Mouse (Mus musculus) ovary, postnatal 14 days (tissue): Measurements from ENCODE around the gene Gm42957.
A peak's percentile ranks its signal among the peaks of the same experiment; 100 is the strongest.
"Not testable (repeated sequence)": the region's sequence is repeated elsewhere in the genome, so short reads cannot be mapped to it uniquely, and the experiment has no call there.

Experiments
- DNase-seq: peaks from one replicate; pipeline ENCODE4 v3.0.0; 2022; ENCODE audit warnings: low spot score

Gene Gm42957

GRCm38 (mm10) chr3:96634928-96635879, at the start of gene Gm42957, which contains the start of gene Pex11b:
Gm42957 (plus strand) TSS chr3:96635474.
Pex11b (plus strand) TSS chr3:96635376.
- peak; percentile 83 for DNase-seq

- no peak for DNase-seq
Measured at GRCm38 (mm10) chr3:96590657-96591056, 44.6 kb upstream of the Gm42957 start.

- DNase-seq = no peak
Measured at GRCm38 (mm10) chr3:96593374-96593773, 41.9 kb upstream of the Gm42957 start.

- DNase-seq = peak; percentile 89
Measured at GRCm38 (mm10) chr3:96593790-96594560, 41.3 kb upstream of the Gm42957 start, which contains the start of gene Polr3gl. Polr3gl (minus strand) TSS chr3:96594181.

- no peak for DNase-seq
Measured at GRCm38 (mm10) chr3:96594851-96595250, 40.4 kb upstream of the Gm42957 start.

GRCm38 (mm10) chr3:96595661-96596060, 39.6 kb upstream of the Gm42957 start:
- DNase-seq = no peak

- no peak for DNase-seq
Measured at GRCm38 (mm10) chr3:96596228-96596707, 39.0 kb upstream of the Gm42957 start, which contains the start of gene Ankrd34a. Ankrd34a (plus strand) TSS chr3:96596636.

GRCm38 (mm10) chr3:96596855-96597254, 38.4 kb upstream of the Gm42957 start:
- DNase-seq = no peak

GRCm38 (mm10) chr3:96597435-96597891, 37.8 kb upstream of the Gm42957 start:
- DNase-seq = no peak

- no peak for DNase-seq
Measured at GRCm38 (mm10) chr3:96598156-96599068, 36.9 kb upstream of the Gm42957 start.

- no peak for DNase-seq
Measured at GRCm38 (mm10) chr3:96599069-96599393, 36.2 kb upstream of the Gm42957 start.

GRCm38 (mm10) chr3:96599411-96599810, 35.9 kb upstream of the Gm42957 start:
- no peak for DNase-seq

GRCm38 (mm10) chr3:96600639-96601250, 34.5 kb upstream of the Gm42957 start, which contains the start of gene Lix1l:
Lix1l (plus strand) TSS chr3:96601149.
- DNase-seq = peak; percentile 86

- no peak for DNase-seq
Measured at GRCm38 (mm10) chr3:96601251-96601787, 34.0 kb upstream of the Gm42957 start.

- DNase-seq = no peak
Measured at GRCm38 (mm10) chr3:96601941-96602703, 33.2 kb upstream of the Gm42957 start.

- DNase-seq = no peak
Measured at GRCm38 (mm10) chr3:96602704-96603084, 32.6 kb upstream of the Gm42957 start.

- DNase-seq = no peak
Measured at GRCm38 (mm10) chr3:96603311-96603710, 32.0 kb upstream of the Gm42957 start.

- DNase-seq = not testable (repeated sequence)
Measured at GRCm38 (mm10) chr3:96606007-96606406, 29.3 kb upstream of the Gm42957 start.

GRCm38 (mm10) chr3:96606618-96607017, 28.7 kb upstream of the Gm42957 start:
- DNase-seq = no peak

GRCm38 (mm10) chr3:96617941-96618340, 17.3 kb upstream of the Gm42957 start:
- no peak for DNase-seq
